Mouse (Mus musculus): ENCODE results near the gene Slit3. TPM values are rescaled to one million over a fixed set of nuclear protein-coding genes. Genes with fewer than 3 reads are reported as not detected.
A peak's percentile ranks its signal among the peaks of the same experiment; 100 is the strongest.

Gene Slit3
- polyA plus RNA-seq, 2 experiments = 0.20 to 0.23 TPM

GRCm38 (mm10) chr11:35729186-35729585 is 608.2 kb downstream of the Slit3 start:
- ATAC-seq (ENCODE audit: insufficient read depth) (no peak), DNase-seq (ENCODE audit: low read depth in 3 of 3, low spot score in 3 of 3) (no peak)
- Histone ChIP-seq H3K4me3 (ENCODE audit: insufficient read depth in 1 of 2, low read depth in 2 of 2, low read length in 2 of 2) (no peak overlapping the region), H3K9ac (replicated peaks) (no peak overlapping the region), H3K36me3 (replicated peaks; ENCODE audit: control insufficient read depth, insufficient read depth, low read depth) (no peaks in the 10 kb centered on the region), H3K4me2 (ENCODE audit: low read depth) (no peak overlapping the region), H3K4me1 (replicated peaks; ENCODE audit: control insufficient read depth in 2 of 2, insufficient read depth in 2 of 2, low read length in 1 of 2) (no peaks in the 10 kb centered on the region), H3K9me3 (ENCODE audit: control insufficient read depth, low read length) (no peaks in the 10 kb centered on the region), H3K27ac (no peak overlapping the region), H3K27me3 (ENCODE audit: control insufficient read depth, insufficient read depth, low read length) (no peaks in the 10 kb centered on the region)
- no peak for TF ChIP-seq CTCF (IDR thresholded peaks at IDR 0.05; ENCODE audit: low read depth)
- 42% methylated on average over 5 of the region's 5 CpGs for WGBS (ENCODE audit: insufficient replicate concordance)

- Histone ChIP-seq H3K27me3 (ENCODE audit: control insufficient read depth, insufficient read depth, low read length) (no peaks in the 10 kb centered on the region), H3K9ac (replicated peaks) (no peak overlapping the region), H3K9me3 (ENCODE audit: control insufficient read depth, low read length) (no peaks in the 10 kb centered on the region), H3K4me1 (replicated peaks; ENCODE audit: control insufficient read depth in 2 of 2, insufficient read depth in 2 of 2, low read length in 1 of 2) (no peaks in the 10 kb centered on the region), H3K27ac (no peak overlapping the region), H3K4me3 (ENCODE audit: insufficient read depth in 1 of 2, low read depth in 2 of 2, low read length in 2 of 2) (no peak overlapping the region), H3K4me2 (ENCODE audit: low read depth) (no peak overlapping the region), H3K36me3 (replicated peaks; ENCODE audit: control insufficient read depth, insufficient read depth, low read depth) (no peaks in the 10 kb centered on the region)
- ATAC-seq (ENCODE audit: insufficient read depth) = 0 out of 2 replicates have a peak, but pooled peaks have one; percentile 21
- TF ChIP-seq EP300 (IDR thresholded peaks at IDR 0.05; ENCODE audit: low read depth) (no peak), CTCF (IDR thresholded peaks at IDR 0.05; ENCODE audit: low read depth) (no peak)
- peak; percentile 1 to 20 (median 11) for DNase-seq (ENCODE audit: low read depth in 3 of 3, low spot score in 3 of 3)
- 28% methylated on average over 1 of the region's 1 CpGs for WGBS (ENCODE audit: insufficient replicate concordance)
Measured at GRCm38 (mm10) chr11:35732366-35732765, 611.3 kb downstream of the Slit3 start.

GRCm38 (mm10) chr11:35736817-35737216 is 615.8 kb downstream of the Slit3 start:
- no peaks in the 10 kb centered on the region for H3K36me3 ChIP-seq (replicated peaks; ENCODE audit: control insufficient read depth, insufficient read depth, low read depth)
- H3K27me3 ChIP-seq (ENCODE audit: control insufficient read depth, insufficient read depth, low read length) = no peaks in the 10 kb centered on the region
- 50% methylated on average over 2 of the region's 2 CpGs for WGBS (ENCODE audit: insufficient replicate concordance)
- H3K4me1 ChIP-seq (replicated peaks; ENCODE audit: control insufficient read depth in 2 of 2, insufficient read depth in 2 of 2, low read length in 1 of 2) = no peaks in the 10 kb centered on the region
- no peak overlapping the region for H3K4me2 ChIP-seq (ENCODE audit: low read depth)
- H3K27ac ChIP-seq = no peak overlapping the region
- TF ChIP-seq CTCF (IDR thresholded peaks at IDR 0.05; ENCODE audit: low read depth) (peak; percentile 47), EP300 (IDR thresholded peaks at IDR 0.05; ENCODE audit: low read depth) (no peak)
- no peaks in the 10 kb centered on the region for H3K9me3 ChIP-seq (ENCODE audit: control insufficient read depth, low read length)
- no peak for DNase-seq (ENCODE audit: low read depth in 3 of 3, low spot score in 3 of 3)
- H3K4me3 ChIP-seq (ENCODE audit: insufficient read depth in 1 of 2, low read depth in 2 of 2, low read length in 2 of 2) = no peak overlapping the region
- no peak overlapping the region for H3K9ac ChIP-seq (replicated peaks)
- no peak for ATAC-seq (ENCODE audit: insufficient read depth)

GRCm38 (mm10) chr11:35737262-35737661 is 616.2 kb downstream of the Slit3 start:
- Histone ChIP-seq H3K27me3 (ENCODE audit: control insufficient read depth, insufficient read depth, low read length) (no peaks in the 10 kb centered on the region), H3K9ac (replicated peaks) (no peak overlapping the region), H3K4me3 (ENCODE audit: insufficient read depth in 1 of 2, low read depth in 2 of 2, low read length in 2 of 2) (no peak overlapping the region), H3K4me1 (replicated peaks; ENCODE audit: control insufficient read depth in 2 of 2, insufficient read depth in 2 of 2, low read length in 1 of 2) (no peaks in the 10 kb centered on the region), H3K27ac (no peak overlapping the region), H3K4me2 (ENCODE audit: low read depth) (no peak overlapping the region), H3K9me3 (ENCODE audit: control insufficient read depth, low read length) (no peaks in the 10 kb centered on the region), H3K36me3 (replicated peaks; ENCODE audit: control insufficient read depth, insufficient read depth, low read depth) (no peaks in the 10 kb centered on the region)
- WGBS (ENCODE audit: insufficient replicate concordance) = 73% methylated on average over 2 of the region's 2 CpGs
- ATAC-seq (ENCODE audit: insufficient read depth) = no peak
- TF ChIP-seq CTCF (IDR thresholded peaks at IDR 0.05; ENCODE audit: low read depth) = no peak
- no peak for TF ChIP-seq EP300 (IDR thresholded peaks at IDR 0.05; ENCODE audit: low read depth)
- no peak for DNase-seq (ENCODE audit: low read depth in 3 of 3, low spot score in 3 of 3)

- H3K4me3 ChIP-seq (ENCODE audit: insufficient read depth in 1 of 2, low read depth in 2 of 2, low read length in 2 of 2) = no peak overlapping the region
- H3K36me3 ChIP-seq (replicated peaks; ENCODE audit: control insufficient read depth, insufficient read depth, low read depth) = no peaks in the 10 kb centered on the region
- H3K9ac ChIP-seq (replicated peaks) = no peak overlapping the region
- ATAC-seq (ENCODE audit: insufficient read depth) (no peak), DNase-seq (ENCODE audit: low read depth in 3 of 3, low spot score in 3 of 3) (no peak)
- TF ChIP-seq CTCF (IDR thresholded peaks at IDR 0.05; ENCODE audit: low read depth) = no peak
- TF ChIP-seq EP300 (IDR thresholded peaks at IDR 0.05; ENCODE audit: low read depth) = no peak
- WGBS (ENCODE audit: insufficient replicate concordance) = 59% methylated on average over 3 of the region's 3 CpGs
- H3K27ac ChIP-seq = no peak overlapping the region
- no peaks in the 10 kb centered on the region for H3K4me1 ChIP-seq (replicated peaks; ENCODE audit: control insufficient read depth in 2 of 2, insufficient read depth in 2 of 2, low read length in 1 of 2)
- no peaks in the 10 kb centered on the region for H3K9me3 ChIP-seq (ENCODE audit: control insufficient read depth, low read length)
- no peaks in the 10 kb centered on the region for H3K27me3 ChIP-seq (ENCODE audit: control insufficient read depth, insufficient read depth, low read length)
- no peak overlapping the region for H3K4me2 ChIP-seq (ENCODE audit: low read depth)
Measured at GRCm38 (mm10) chr11:35738102-35738501, 617.1 kb downstream of the Slit3 start.

All from liver, embryonic 14.5 days (tissue).